Mouse (Mus musculus): Measurements from ENCODE around the gene Paqr6. TPM values are rescaled to one million over a fixed set of nuclear protein-coding genes. Genes with fewer than 3 reads are reported as not detected.

Gene Paqr6
- total RNA-seq, 2 experiments from 2014 or later, result 2.5 to 3.3 TPM

DNA sequence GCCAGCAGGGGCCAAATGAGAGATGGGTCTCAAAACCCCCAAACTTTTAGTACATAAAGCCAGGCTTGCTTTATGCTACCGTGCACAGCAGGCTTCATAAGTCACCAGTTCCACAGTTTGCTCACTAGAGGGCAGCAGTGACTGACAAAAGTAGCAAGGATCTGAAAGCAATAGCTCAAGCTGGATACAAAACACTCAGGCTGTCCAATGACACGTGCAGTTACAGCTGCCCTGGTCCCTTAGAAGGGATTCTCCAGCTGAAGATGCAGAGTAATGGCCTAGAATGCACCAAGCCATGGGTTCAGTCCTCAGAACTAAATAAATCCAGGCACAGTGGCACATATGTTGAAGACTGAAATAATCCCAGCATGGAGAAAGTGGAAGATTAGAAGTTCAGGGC, 42.7 kb downstream of the Paqr6 start:
- peak; percentile 78 to 87 for DNase-seq (ENCODE audit: low spot score in 2 of 2)
- intact Hi-C loops (cut with DNase I), result loop anchor here (1.0 to 5.0 kb wide), 2 partner anchors 60 to 120 kb away; no protein-coding TSS in a partner anchor

DNA sequence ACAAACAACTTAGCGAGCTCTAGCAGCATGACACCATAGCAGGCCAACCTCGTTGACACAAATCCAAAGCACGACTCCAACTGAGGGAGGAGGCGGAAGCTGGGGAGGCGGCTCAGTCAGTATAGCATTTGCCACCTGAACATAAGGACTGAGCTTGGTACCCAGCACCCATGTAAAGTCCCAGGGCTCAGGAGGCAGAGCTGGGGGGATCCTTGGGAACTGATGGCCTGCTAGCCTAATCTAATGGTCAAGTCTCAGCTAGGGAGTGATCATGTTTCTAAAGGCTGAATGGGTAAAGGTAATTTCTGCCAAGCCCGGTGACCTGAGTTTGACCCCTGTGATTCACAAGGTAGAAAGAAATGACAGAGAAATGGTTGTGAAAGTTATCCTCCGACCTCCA, 43.1 kb downstream of the Paqr6 start:
- intact Hi-C loops (cut with DNase I), result loop anchor here (1.0 to 5.0 kb wide), 2 partner anchors 60 to 120 kb away; no protein-coding TSS in a partner anchor

DNA sequence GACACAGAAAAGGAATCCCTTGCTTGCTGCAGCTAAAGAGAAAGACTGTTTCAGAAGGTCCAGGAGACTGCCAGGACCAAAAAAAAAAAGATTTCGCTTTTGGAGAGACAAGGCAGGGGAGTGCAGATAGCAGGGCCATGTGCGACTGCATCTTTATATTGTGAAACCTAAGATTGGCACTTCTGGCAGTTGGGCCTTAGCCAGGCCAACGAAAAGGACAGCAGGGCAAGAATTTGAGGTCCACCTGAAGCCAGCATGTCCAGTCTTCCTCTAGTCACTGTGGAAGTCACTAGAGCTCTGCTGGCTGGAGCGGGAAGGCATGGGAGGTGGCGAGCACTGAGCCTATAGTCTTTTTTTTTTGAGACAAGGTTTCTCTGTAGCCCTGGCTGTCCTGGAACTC, 44.6 kb downstream of the Paqr6 start:
- intact Hi-C loops (cut with DNase I), result loop anchor here (5.0 kb wide), 1 partner anchor 118 kb away; no protein-coding TSS in a partner anchor
- no peak for DNase-seq (ENCODE audit: low spot score in 2 of 2)

More for the DNA sequence above, 43.1 kb downstream of the Paqr6 start:
- no peak for DNase-seq (ENCODE audit: low spot score in 2 of 2)

DNA sequence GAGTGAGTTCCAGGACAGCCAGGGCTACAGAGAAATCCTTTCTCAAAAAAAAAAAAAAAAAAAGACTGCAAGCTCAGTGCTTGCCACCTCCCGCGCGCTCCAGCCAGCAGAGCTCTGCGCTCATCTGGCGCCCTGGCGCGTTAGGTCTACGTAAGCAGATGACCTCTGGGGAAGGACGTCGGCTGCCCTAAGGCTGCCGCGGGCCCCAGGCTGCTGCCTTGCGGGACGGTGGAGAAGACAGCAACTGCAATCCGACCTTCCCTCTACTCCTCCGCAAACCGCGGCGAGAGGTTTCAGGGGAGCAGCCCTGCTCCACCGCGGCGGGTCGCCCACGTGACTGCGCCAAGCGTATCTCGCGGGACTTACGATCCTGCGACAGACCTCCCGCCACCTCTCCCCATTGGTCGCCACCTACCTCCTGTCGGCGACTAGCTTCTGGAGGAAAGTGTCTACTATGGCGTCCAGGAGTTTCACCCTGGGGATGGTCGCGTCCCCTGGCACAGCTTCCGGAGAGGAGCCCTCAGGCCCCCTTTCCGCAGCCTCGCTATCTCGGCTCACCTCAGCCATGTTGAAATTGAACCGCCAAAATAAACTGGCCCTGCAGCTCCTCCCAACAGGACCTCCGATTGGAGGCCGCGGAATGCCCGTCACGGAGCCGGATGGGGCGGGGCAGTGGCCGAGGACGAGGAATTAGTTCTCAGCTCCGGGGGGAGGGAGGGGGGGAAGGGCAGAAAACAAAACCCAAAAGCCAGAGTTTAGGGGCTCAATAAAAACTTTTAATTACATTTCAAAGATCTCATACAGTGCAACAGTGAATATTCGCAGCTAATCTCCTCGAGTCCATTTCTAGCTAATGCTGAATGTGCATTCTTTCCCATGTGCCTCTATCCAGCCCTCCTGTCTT, 45.6 kb downstream of the Paqr6 start, which contains the start of gene Pmf1:
Pmf1 (minus strand) TSS at position 591 of the 904 bp plus-strand sequence.
- intact Hi-C loops (cut with DNase I), result loop anchor here (5.0 kb wide), 1 partner anchor 117 kb away; no protein-coding TSS in a partner anchor
- peak; percentile 89 to 93 for DNase-seq (ENCODE audit: low spot score in 2 of 2)

DNA sequence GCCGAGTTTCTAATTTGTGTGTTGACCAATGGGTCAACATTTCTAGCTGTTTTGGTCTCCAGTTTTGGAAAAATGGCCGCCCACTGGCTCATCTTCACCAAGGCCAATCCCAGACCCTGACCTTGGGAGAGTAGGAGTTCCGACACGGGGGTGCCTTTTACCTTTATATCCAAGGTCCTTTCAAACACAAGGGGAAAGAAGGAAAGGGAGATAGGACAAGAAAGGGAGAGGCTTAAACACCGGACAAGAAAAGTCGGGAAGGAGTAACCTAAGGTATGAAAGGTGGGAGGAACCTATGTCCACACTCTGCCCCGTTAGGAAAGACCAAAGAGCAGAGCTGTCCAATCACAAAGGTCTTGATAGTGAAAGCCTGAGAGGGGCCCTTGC, 46.3 kb downstream of the Paqr6 start:
- no peak for DNase-seq (ENCODE audit: low spot score in 2 of 2)
- intact Hi-C loops (cut with DNase I), result no loop called here

DNA sequence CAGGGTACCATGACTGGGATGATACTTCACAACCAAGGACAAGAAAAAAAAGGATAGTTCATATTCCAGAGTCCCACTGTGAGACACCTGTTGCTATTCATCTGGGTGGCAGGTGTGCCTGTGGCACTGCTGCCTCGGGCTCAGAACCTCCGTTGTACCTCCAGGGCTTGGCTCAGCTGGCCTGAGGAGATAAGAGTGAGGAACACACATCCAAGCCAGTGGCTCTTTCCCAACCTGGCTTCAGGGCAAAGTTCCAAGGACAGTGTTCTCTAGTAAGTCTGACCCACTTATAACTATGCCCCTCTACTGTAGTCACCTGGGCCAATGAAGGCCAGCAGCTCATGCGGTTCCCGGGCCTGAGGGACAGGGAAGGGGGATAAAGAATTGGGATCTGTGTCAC, 47.3 kb downstream of the Paqr6 start:
- intact Hi-C loops (cut with DNase I), result no loop called here

DNA sequence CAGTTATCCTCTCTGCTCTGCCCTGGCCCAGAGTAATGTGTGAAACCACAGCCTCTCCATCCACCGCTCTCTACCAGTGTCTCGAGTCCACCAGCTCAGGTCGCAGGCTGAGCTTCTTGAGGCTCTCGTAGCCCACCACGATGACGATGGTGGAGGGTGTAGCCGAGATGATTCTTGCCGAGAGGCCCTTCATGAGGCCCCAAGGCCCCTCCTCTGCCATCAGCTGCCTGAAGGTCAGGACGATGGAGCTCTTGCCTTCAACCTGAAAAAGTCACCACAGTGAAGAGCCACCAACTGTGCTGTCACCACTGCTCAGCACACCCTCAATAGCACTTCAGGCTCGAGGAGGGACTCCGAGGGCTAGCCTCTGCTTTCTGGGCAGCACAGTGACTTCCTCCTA, 48.3 kb downstream of the Paqr6 start:
- intact Hi-C loops (cut with DNase I), result no loop called here
- no peak for DNase-seq (ENCODE audit: low spot score in 2 of 2)

More for the DNA sequence above, 47.3 kb downstream of the Paqr6 start:
- no peak for DNase-seq (ENCODE audit: low spot score in 2 of 2)

DNA sequence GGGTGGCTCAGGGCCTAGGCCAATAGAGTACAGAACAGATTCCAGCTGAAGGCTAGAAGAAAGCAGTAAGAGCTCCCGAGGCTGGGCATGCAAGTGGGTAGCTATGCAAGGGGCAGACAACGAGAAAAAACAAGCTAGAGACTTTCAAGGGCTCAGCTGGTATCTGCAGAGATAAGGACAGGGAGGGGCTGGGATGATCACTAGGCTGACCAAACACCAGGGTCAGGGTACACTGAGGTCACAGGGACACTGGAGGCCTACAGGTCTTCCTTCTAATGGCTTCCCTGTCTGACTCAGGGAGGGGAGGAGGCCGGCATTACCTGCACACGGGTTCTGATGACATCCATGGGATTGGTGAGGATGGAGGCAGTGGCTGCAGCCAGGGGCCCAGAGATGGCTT, 51.3 kb downstream of the Paqr6 start:
- intact Hi-C loops (cut with DNase I), result no loop called here

DNA sequence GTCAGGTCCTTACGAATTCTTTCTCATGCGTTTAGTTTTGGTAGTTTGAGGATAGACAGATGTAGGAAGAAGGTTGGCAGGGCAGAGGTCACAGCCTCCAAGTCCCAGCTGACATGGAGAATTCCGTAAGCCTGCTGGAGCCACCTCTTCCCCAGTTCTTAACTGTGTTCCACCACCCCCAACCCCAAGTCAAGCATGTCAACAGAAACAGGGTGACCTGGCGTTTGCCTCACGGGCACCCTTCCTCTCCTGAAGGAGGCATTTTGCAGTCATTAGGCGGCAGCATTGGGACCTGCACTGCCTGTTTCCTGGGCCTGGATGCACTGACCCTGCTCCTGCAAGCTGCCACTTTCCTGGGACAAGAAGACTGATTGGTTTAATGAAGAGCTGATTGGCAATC, 53.6 kb downstream of the Paqr6 start:
- intact Hi-C loops (cut with DNase I), result no loop called here
- no peak for DNase-seq (ENCODE audit: low spot score in 2 of 2)

More for the DNA sequence above, 51.3 kb downstream of the Paqr6 start:
- DNase-seq (ENCODE audit: low spot score in 2 of 2), result no peak

Other genes with a start within 250 kb of the Paqr6 start
- 100 to 1,000 TPM; 196 to 201 TPM for gene Mef2d, start 222.2 kb upstream of the Paqr6 start, total RNA-seq (2021)
- gene Rhbg, start 109.9 kb upstream of the Paqr6 start, total RNA-seq (2021), result under 1 TPM in 1 of 2 experiments, not detected in 1; 0.18 TPM
- under 1 TPM in 1 of 2 experiments, not detected in 1; 0.49 TPM for gene Gm38392, start 77.4 kb upstream of the Paqr6 start, total RNA-seq (2021)
- gene Tsacc, start 67.6 kb upstream of the Paqr6 start, total RNA-seq (2021), result 1 to 10 TPM; 2.6 to 3.9 TPM
- 100 to 1,000 TPM; 163 to 170 TPM for gene Cct3, start 67.5 kb upstream of the Paqr6 start, total RNA-seq (2021)
- gene Glmp, start 39.6 kb upstream of the Paqr6 start, total RNA-seq (2021), result 10 to 100 TPM; 84.4 to 93.6 TPM
- gene Tmem79, start 28.4 kb upstream of the Paqr6 start, total RNA-seq (2021), result under 1 TPM; 0.99 TPM
- 10 to 100 TPM; 69.6 to 72.0 TPM for gene Smg5, start 28.3 kb upstream of the Paqr6 start, total RNA-seq (2021)
- under 1 TPM in 1 of 2 experiments, not detected in 1; 0.36 TPM for gene Bglap3, start 8.2 kb downstream of the Paqr6 start, total RNA-seq (2021)
- 1 to 10 TPM in 1 of 2 experiments, not detected in 1; 1.4 TPM for gene Bglap2, start 14.1 kb downstream of the Paqr6 start, total RNA-seq (2021)
- gene Bglap, start 19.9 kb downstream of the Paqr6 start, total RNA-seq (2021), result 1 to 10 TPM; 1.5 to 1.8 TPM
- 1 to 10 TPM; 5.7 to 7.8 TPM for gene Pmf1, start 45.7 kb downstream of the Paqr6 start, total RNA-seq (2021)
- gene Slc25a44, start 60.6 kb downstream of the Paqr6 start, total RNA-seq (2021), result 10 to 100 TPM; 69.6 to 71.3 TPM
- 10 to 100 TPM; 51.3 to 57.7 TPM for gene Sema4a, start 96.6 kb downstream of the Paqr6 start, total RNA-seq (2021)
- gene Lmna, start 145.4 kb downstream of the Paqr6 start, total RNA-seq (2021), result 10 to 100 TPM; 50.0 to 54.2 TPM
- gene Mex3a, start 167.8 kb downstream of the Paqr6 start, total RNA-seq (2021), result 1 to 10 TPM; 3.3 to 4.2 TPM
- not detected for gene Rab25, start 183.7 kb downstream of the Paqr6 start, total RNA-seq (2021)
- 100 to 1,000 TPM; 108 to 109 TPM for gene Lamtor2, start 188.5 kb downstream of the Paqr6 start, total RNA-seq (2021)
- gene Ubqln4, start 189.2 kb downstream of the Paqr6 start, total RNA-seq (2021), result 10 to 100 TPM; 91.2 to 91.6 TPM
- 100 to 1,000 TPM; 114 to 123 TPM for gene Ssr2, start 211.3 kb downstream of the Paqr6 start, total RNA-seq (2021)
- 100 to 1,000 TPM; 310 to 316 TPM for gene Arhgef2, start 241.4 kb downstream of the Paqr6 start, total RNA-seq (2021)